ENCODE assay signal across 20 mouse cellular contexts in the genomic region with DNA sequence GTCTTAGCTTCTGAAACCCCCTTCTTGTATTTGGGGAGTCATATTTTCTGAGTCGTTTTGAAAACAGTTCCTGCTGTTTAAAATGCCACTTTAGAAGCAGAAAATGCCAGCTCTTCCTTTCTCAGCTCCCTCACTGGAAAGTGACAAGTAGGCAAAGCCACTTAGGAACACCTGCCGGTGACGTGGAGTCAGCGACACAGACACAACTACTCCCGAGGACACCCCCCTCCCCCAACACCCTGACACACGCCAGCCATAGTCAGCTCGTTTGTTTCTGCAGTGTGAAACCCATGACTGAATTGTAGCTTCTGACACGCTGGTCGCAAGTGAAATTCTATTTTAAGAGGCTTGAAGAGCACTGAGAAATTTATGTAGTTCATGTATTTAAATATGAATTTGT.
DNase-seq lines count a peak whose midpoint lies in the region; ATAC-seq and TF ChIP-seq lines count a peak whose summit lies in the region.
"Had no signal": no experiment of that assay in that cellular context is flagged by ENCODE, and none has a peak within 500 bp of the region (broad histone marks: within the 10 kb centered on the region; RNA-seq: fewer than 3 reads in every experiment).

No protein-coding gene starts in this region.

- DNase-seq in heart, adult 11 months = peak; percentile 87
- DNase-seq in heart, postnatal 4 days = peak; percentile 49
- DNase-seq in heart, postnatal 25 days (ENCODE audit: low spot score) = no peak
- no peak for DNase-seq in CH12.LX (ENCODE audit: extremely low read depth)
- DNase-seq in left cerebral cortex, postnatal 14 days (ENCODE audit: low spot score in 2 of 2) = peak; percentile 52 to 84
- DNase-seq in gastrocnemius, postnatal 25 days = no peak
- DNase-seq: adrenal gland, postnatal 25 days; cerebellum, adult 11-12 months; cerebellum, postnatal 25 days; kidney, adult 8-10 months; kidney, postnatal 25 days; liver, postnatal 0 days; lung, postnatal 10 days; midbrain, embryonic 14.5 days; thymus, postnatal 25 days had no signal

- peak; percentile 50; the same call in 1 of the 2 replicates for TF ChIP-seq EP300 in CH12.LX (IDR thresholded peaks at IDR 0.05; ENCODE audit: low read length)

- no peak for TF ChIP-seq POLR2A in CH12.LX (IDR thresholded peaks at IDR 0.05; ENCODE audit: low read depth, low read length)

- no peak overlapping the region for H3K9ac ChIP-seq in heart, embryonic 11.5 days (ENCODE audit: low read depth, low read length)
- H3K9ac ChIP-seq in CH12.LX (ENCODE audit: insufficient read depth, low read depth) = no peak overlapping the region
- H3K9ac ChIP-seq in intestine, postnatal 0 days (ENCODE audit: low read depth, low read length) = no peak overlapping the region
- H3K9ac ChIP-seq: embryonic facial prominence, embryonic 15.5 days; liver, postnatal 0 days had no signal

- no peaks in the 10 kb centered on the region for H3K36me3 ChIP-seq in heart, embryonic 11.5 days (ENCODE audit: control insufficient read depth, insufficient read depth, low read length)
- H3K36me3 ChIP-seq in CH12.LX (replicated peaks in 1 of 2; ENCODE audit: control insufficient read depth in 1 of 2, insufficient read depth in 1 of 2, low read length in 1 of 2) = no peaks in the 10 kb centered on the region
- H3K36me3 ChIP-seq in intestine, postnatal 0 days (ENCODE audit: control insufficient read depth, insufficient read depth) = no peaks in the 10 kb centered on the region
- H3K36me3 ChIP-seq: embryonic facial prominence, embryonic 15.5 days; limb, embryonic 10.5 days had no signal

- H3K4me3 ChIP-seq in heart, embryonic 11.5 days (ENCODE audit: low read depth, low read length) = no peak overlapping the region
- H3K4me3 ChIP-seq in CH12.LX (replicated peaks in 1 of 3; ENCODE audit: low read depth in 2 of 3, low read length in 2 of 3, poor library complexity in 1 of 3) = no peak overlapping the region
- no peak overlapping the region for H3K4me3 ChIP-seq in intestine, postnatal 0 days (ENCODE audit: low read depth, low read length)
- H3K4me3 ChIP-seq: embryonic facial prominence, embryonic 15.5 days; limb, embryonic 10.5 days; myocyte had no signal

- peaks cover 13% of the 10 kb centered on the region; the same call in 1 of the 2 replicates for H3K4me1 ChIP-seq in heart, embryonic 11.5 days (ENCODE audit: control insufficient read depth, insufficient read depth, low read length)
- H3K4me1 ChIP-seq in CH12.LX (ENCODE audit: control insufficient read depth in 1 of 2, insufficient read depth in 2 of 2) = peaks cover 0 to 5% of the 10 kb centered on the region in 2 experiments; a peak in 1 of 4 replicates
- no peaks in the 10 kb centered on the region for H3K4me1 ChIP-seq in intestine, postnatal 0 days (replicated peaks; ENCODE audit: control insufficient read depth, insufficient read depth, low read length)

- no peak; the same call in 1 of the 2 replicates for TF ChIP-seq RAD21 in CH12.LX (IDR thresholded peaks at IDR 0.05; ENCODE audit: low read depth, low read length)

- in situ Hi-C loops in CH12.LX (cut with MboI; ENCODE audit: low pct_ligation_motif_present, low pct_unique_long_range_greater_than_20kb, low sequenced_read_pairs) = no loop called here

- H3K9me3 ChIP-seq in heart, embryonic 11.5 days (replicated peaks; ENCODE audit: control insufficient read depth, low read length) = no peaks in the 10 kb centered on the region
- H3K9me3 ChIP-seq in CH12.LX (replicated peaks; ENCODE audit: low read length) = peaks cover 2% of the 10 kb centered on the region
- H3K9me3 ChIP-seq in intestine, postnatal 0 days (ENCODE audit: control insufficient read depth) = no peaks in the 10 kb centered on the region
- H3K9me3 ChIP-seq: embryonic facial prominence, embryonic 15.5 days; limb, embryonic 10.5 days had no signal

- no peak for TF ChIP-seq CTCF in CH12.LX (conservative IDR thresholded peaks at IDR 0.05 in 1 of 2, IDR thresholded peaks at IDR 0.05 in 1 of 2; ENCODE audit: low read depth in 2 of 2, low read length in 2 of 2)
- no peak for TF ChIP-seq CTCF in intestine, postnatal 0 days (IDR thresholded peaks at IDR 0.05; ENCODE audit: low read depth)

- dilution Hi-C loops in CH12.LX (cut with MboI; ENCODE audit: extremely low pct_ligation_motif_present, extremely low pct_unique_long_range_greater_than_20kb, low sequenced_read_pairs) = no loop called here

- no peak overlapping the region for H3K27ac ChIP-seq in heart, embryonic 11.5 days (ENCODE audit: low read depth, low read length)
- no peak overlapping the region for H3K27ac ChIP-seq in CH12.LX (ENCODE audit: insufficient read depth, low read depth)
- H3K27ac ChIP-seq in intestine, postnatal 0 days (ENCODE audit: low read depth, low read length) = no peak overlapping the region
- H3K27ac ChIP-seq: embryonic facial prominence, embryonic 15.5 days; limb, embryonic 10.5 days had no signal

- no peaks in the 10 kb centered on the region for H3K27me3 ChIP-seq in heart, embryonic 11.5 days (ENCODE audit: control insufficient read depth, insufficient read depth, low read length)
- no peaks in the 10 kb centered on the region for H3K27me3 ChIP-seq in CH12.LX (replicated peaks)
- H3K27me3 ChIP-seq in intestine, postnatal 0 days (replicated peaks; ENCODE audit: control insufficient read depth, insufficient read depth, low read length) = no peaks in the 10 kb centered on the region
- H3K27me3 ChIP-seq: embryonic facial prominence, embryonic 15.5 days had no signal

- intact Hi-C loops in heart, postnatal 25 days (cut with DNase I) = no loop called here
- intact Hi-C loops in left cerebral cortex, postnatal 14 days (cut with DNase I) = loop anchor here (5.0 kb wide), 1 partner anchor 46 kb away; no protein-coding TSS in a partner anchor

- 50% methylated on average over 9 of the region's 9 CpGs for WGBS in heart, embryonic 11.5 days (ENCODE audit: insufficient replicate concordance)
- 71% methylated on average over 9 of the region's 9 CpGs for WGBS in intestine, postnatal 0 days

- ATAC-seq in heart, embryonic 11.5 days (replicated peaks; ENCODE audit: insufficient number of reproducible peaks, low FRiP score, low TSS enrichment) = no peak
- no peak for ATAC-seq in intestine, postnatal 0 days
- ATAC-seq: liver, postnatal 0 days had no signal

- H3K4me2 ChIP-seq in heart, embryonic 11.5 days = no peak overlapping the region
- H3K4me2 ChIP-seq in CH12.LX (ENCODE audit: insufficient read depth, low read depth, poor library complexity, severe bottlenecking) = peak overlapping the region; percentile 55; the same call in 1 of the 2 replicates
- no peak overlapping the region for H3K4me2 ChIP-seq in intestine, postnatal 0 days (replicated peaks; ENCODE audit: low read depth)
- H3K4me2 ChIP-seq: embryonic facial prominence, embryonic 15.5 days had no signal

- H3K79me2 ChIP-seq in CH12.LX (replicated peaks; ENCODE audit: control insufficient read depth, extremely low read depth, insufficient read depth, poor library complexity, severe bottlenecking) = no peaks in the 10 kb centered on the region

TF ChIP-seq in CH12.LX, 34 proteins besides CTCF, POLR2A, EP300 and RAD21:
- TF ChIP-seq SMC3 (IDR thresholded peaks at IDR 0.05; ENCODE audit: low read depth, low read length) (no peak), MEF2A (IDR thresholded peaks at IDR 0.05; ENCODE audit: borderline replicate concordance, low read depth, low read length) (peak; percentile 34; the same call in 1 of the 2 replicates), JUND (conservative IDR thresholded peaks at IDR 0.05; ENCODE audit: low read depth, low read length) (0 out of 2 replicates have a peak, but pooled peaks have one; percentile 30), MYC (IDR thresholded peaks at IDR 0.05; ENCODE audit: low read depth, low read length) (0 out of 2 replicates have a peak, but pooled peaks have one; percentile 25), ZMIZ1 (IDR thresholded peaks at IDR 0.05; ENCODE audit: low read depth, low read length) (no peak), PAX5 (IDR thresholded peaks at IDR 0.05; ENCODE audit: low read length) (no peak), HCFC1 (IDR thresholded peaks at IDR 0.05; ENCODE audit: low read depth, low read length) (no peak), CHD1 (IDR thresholded peaks at IDR 0.05; ENCODE audit: low read depth, low read length) (no peak), CHD2 (IDR thresholded peaks at IDR 0.05; ENCODE audit: low read length) (peak; percentile 75), BHLHE40 (IDR thresholded peaks at IDR 0.05; ENCODE audit: low read depth, low read length) (peak; percentile 55; the same call in 1 of the 2 replicates), IRF4 (IDR thresholded peaks at IDR 0.05; ENCODE audit: low read depth, low read length) (peak; percentile 73; the same call in 1 of the 2 replicates), ETS1 (conservative IDR thresholded peaks at IDR 0.05; ENCODE audit: low read depth, low read length) (0 out of 2 replicates have a peak, but pooled peaks have one; percentile 14)

Comparison
In these comparisons a context has a peak if more than half of its experiments do, and no peak if none do; other contexts are left out.
1. DNase-seq: peak in heart, adult 11 months (single experiment), heart, postnatal 4 days (single experiment) and left cerebral cortex, postnatal 14 days (2 of 2); none in heart, postnatal 25 days (single experiment), CH12.LX (single experiment) and gastrocnemius, postnatal 25 days (single experiment).